Mouse (Mus musculus) cerebral cortex, adult 2 months (tissue): ENCODE data around the gene Gpc5.

Source experiments
- WGBS: fragments of 180-500 bp; shearing (Covaris S2); methylation state at CpG from one replicate; pipeline ENCODE4 v1.1.7; 2018; 5-methylcytosine and 5-hydroxymethylcytosine counted together

The Gpc5 gene

GRCm38 (mm10) chr14:115092081-115092480, at the start of gene Gpc5:
Gpc5 (plus strand) TSS chr14:115092215.
- 1% methylated on average over 31 of the region's 31 CpGs for WGBS

- WGBS: 9% methylated on average over 4 of the region's 4 CpGs
Measured at GRCm38 (mm10) chr14:115042660-115043059, 49.4 kb upstream of the Gpc5 start.

- 95% methylated on average over 5 of the region's 5 CpGs for WGBS
Measured at GRCm38 (mm10) chr14:115044016-115044415, 48.0 kb upstream of the Gpc5 start.

GRCm38 (mm10) chr14:115045712-115046111, 46.3 kb upstream of the Gpc5 start:
- 91% methylated on average over 3 of the region's 3 CpGs for WGBS

GRCm38 (mm10) chr14:115047316-115047715, 44.7 kb upstream of the Gpc5 start:
- WGBS: 96% methylated on average over 3 of the region's 3 CpGs

- WGBS: 78% methylated on average over 5 of the region's 5 CpGs
Measured at GRCm38 (mm10) chr14:115047990-115048862, 43.8 kb upstream of the Gpc5 start.

- 67% methylated on average over 5 of the region's 5 CpGs for WGBS
Measured at GRCm38 (mm10) chr14:115048863-115049566, 43.0 kb upstream of the Gpc5 start.

GRCm38 (mm10) chr14:115051106-115051760, 40.8 kb upstream of the Gpc5 start:
- WGBS: 85% methylated on average over 5 of the region's 5 CpGs

GRCm38 (mm10) chr14:115052371-115052770, 39.6 kb upstream of the Gpc5 start:
- WGBS: 90% methylated on average over 4 of the region's 4 CpGs

- WGBS: 91% methylated on average over 4 of the region's 4 CpGs
Measured at GRCm38 (mm10) chr14:115054252-115054651, 37.8 kb upstream of the Gpc5 start.

GRCm38 (mm10) chr14:115057524-115057923, 34.5 kb upstream of the Gpc5 start:
- WGBS: 90% methylated on average over 4 of the region's 4 CpGs

GRCm38 (mm10) chr14:115066164-115066563, 25.9 kb upstream of the Gpc5 start:
- 76% methylated on average over 2 of the region's 2 CpGs for WGBS

GRCm38 (mm10) chr14:115070534-115070933, 21.5 kb upstream of the Gpc5 start:
- 9% methylated on average over 6 of the region's 6 CpGs for WGBS

- WGBS: 67% methylated on average over 9 of the region's 9 CpGs
Measured at GRCm38 (mm10) chr14:115077340-115077739, 14.7 kb upstream of the Gpc5 start.

- WGBS: 77% methylated on average over 7 of the region's 7 CpGs
Measured at GRCm38 (mm10) chr14:115078064-115078463, 14.0 kb upstream of the Gpc5 start.

- 59% methylated on average over 12 of the region's 12 CpGs for WGBS
Measured at GRCm38 (mm10) chr14:115081728-115082502, 10.1 kb upstream of the Gpc5 start.

- 93% methylated on average over 4 of the region's 4 CpGs for WGBS
Measured at GRCm38 (mm10) chr14:115090516-115090915, 1.5 kb upstream of the Gpc5 start.

- WGBS: 2% methylated on average over 32 of the region's 33 CpGs
Measured at GRCm38 (mm10) chr14:115092510-115092909, 495 bp downstream of the Gpc5 start.

- 27% methylated on average over 6 of the region's 6 CpGs for WGBS
Measured at GRCm38 (mm10) chr14:115092952-115093351, 937 bp downstream of the Gpc5 start.

- 75% methylated on average over 9 of the region's 9 CpGs for WGBS
Measured at GRCm38 (mm10) chr14:115100617-115101299, 8.7 kb downstream of the Gpc5 start.

GRCm38 (mm10) chr14:115107467-115107866, 15.5 kb downstream of the Gpc5 start:
- WGBS: 82% methylated on average over 2 of the region's 2 CpGs
